Mouse (Mus musculus): ENCODE results near the gene Pou1f1.

Pou1f1 gene

DNA sequence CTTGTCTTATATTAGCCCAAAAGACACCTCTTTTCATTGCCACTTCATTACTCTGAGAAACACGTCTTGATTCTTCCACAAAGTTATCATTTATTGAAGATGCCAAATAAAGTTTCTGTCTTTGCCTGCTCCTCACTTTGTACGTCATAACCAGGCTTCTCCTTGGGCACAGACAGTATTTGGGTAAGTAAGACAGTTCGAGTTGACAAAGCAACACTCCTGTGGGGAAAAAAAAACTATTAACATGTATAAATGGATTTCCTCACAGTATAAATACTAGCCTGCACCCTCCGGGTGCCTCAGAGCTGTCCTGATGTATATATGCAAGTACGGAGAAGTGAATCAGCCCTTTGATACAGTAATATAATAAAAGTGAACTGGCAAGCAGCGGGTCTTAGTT lies at the start of gene Pou1f1:
Gene Pou1f1, plus strand, starts transcription at position 301 of the 400 bp plus-strand sequence.
- in situ Hi-C loops (cut with MseI, MboI): no loop called here

DNA sequence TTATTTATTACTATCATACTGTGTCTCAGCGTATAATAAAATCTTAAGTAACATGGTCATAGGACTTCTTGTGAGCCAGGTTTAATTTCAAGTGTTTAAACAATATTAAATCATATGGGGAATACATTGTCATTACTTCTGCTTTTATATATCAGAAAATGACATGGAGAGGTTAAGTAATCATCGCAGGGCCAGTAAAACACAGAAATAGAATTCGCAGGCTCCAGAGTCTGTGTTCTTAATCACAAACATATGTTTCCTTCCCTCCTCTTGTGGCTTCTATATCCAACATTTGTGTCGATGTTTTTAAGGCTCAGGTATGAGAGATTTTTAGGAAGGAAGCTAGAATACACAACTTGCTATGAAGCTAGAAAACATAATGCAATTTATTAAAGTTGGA lies 49.7 kb upstream of the Pou1f1 start:
- in situ Hi-C loops (cut with MseI, MboI): loop anchor here (10.0 kb wide), 2 partner anchors 96 to 106 kb away; no protein-coding TSS in a partner anchor

DNA sequence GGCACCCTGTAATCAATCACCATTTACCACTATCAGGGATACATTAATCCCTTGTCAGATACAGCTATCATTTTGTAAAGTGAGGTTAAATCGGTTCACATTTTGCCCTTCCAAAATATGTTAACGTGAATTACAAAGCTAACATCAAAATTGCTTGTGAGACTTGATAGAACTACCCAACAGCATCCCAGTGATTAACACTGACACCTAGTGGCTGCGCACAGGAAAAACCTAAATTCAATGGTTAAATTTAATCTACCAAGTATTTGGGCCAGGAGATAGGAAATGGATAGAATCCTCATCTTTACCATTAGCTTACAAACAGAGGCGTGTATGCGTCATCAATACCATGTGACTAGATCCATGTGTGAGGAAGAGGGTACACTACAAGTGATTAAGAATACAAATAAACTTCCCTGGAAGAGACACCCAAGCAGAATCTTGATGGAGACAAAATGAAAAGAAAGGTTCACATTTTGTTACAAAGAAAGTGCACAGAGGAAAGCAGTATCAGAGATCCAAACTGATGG lies 47.8 kb upstream of the Pou1f1 start:
- in situ Hi-C loops (cut with MseI, MboI): loop anchor here (10.0 kb wide), 2 partner anchors 98 to 108 kb away; no protein-coding TSS in a partner anchor

DNA sequence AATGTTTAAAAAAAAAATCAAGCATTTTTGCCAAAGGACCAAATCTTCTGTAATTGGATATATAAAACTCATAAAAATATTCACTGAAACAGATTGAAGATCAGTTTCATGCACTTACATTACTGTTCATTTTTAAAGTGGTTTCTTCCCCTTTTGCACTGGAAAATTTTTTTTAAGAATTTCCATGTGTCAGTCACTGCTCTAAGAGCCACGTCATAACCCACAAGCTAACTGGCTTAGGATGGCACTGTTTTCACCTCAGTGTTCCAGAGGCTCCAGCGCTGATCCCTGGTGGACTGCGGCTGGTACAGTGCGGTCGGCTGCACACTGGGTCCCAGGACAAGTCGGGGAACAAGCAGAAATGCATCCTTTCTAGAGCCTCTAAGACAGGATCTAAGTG lies 34.6 kb upstream of the Pou1f1 start:
- in situ Hi-C loops (cut with MseI, MboI): loop anchor here (25.0 kb wide), 1 partner anchor 573 kb away; no protein-coding TSS in a partner anchor

DNA sequence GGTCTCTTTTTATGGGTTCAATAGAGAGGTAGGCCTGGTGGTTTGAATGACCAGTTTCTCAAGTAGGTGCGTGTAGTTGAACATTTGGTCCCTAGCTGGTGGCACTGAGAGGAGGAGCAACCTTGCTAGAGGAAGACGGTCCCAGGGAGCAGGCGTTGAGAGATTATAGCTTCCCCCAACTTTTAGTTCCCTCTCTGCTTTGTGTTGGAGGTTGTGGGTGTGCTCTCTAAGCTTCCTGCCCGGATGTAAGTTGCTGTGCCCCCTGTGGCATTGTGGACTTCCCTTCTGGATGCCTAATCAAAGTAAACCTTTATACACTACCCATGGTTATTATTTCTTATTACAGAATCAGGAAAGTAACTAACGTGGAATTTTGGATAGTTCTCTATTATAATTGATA lies 24.3 kb upstream of the Pou1f1 start:
- in situ Hi-C loops (cut with MseI, MboI): loop anchor here (25.0 kb wide), 1 partner anchor 584 kb away; no protein-coding TSS in a partner anchor

DNA sequence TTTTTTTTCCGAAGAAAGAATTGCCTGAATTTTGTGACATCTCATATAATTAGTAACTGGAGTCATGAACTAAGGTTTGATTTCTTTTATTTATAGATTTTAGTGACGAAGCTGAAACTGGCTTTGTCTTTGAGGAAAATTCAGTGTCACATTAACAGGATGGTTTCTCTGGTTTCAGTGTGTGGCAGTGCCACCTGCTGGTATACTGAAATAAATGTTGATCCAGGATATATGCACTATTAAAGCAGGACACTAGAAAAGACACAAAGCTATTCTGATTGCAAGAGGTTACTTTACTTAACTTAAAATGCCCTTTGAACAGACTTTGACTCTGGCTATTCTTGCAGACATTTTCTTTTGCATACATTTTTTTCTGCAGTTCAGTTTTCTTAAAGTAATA lies 23.3 kb upstream of the Pou1f1 start:
- in situ Hi-C loops (cut with MseI, MboI): loop anchor here (25.0 kb wide), 1 partner anchor 585 kb away; no protein-coding TSS in a partner anchor

DNA sequence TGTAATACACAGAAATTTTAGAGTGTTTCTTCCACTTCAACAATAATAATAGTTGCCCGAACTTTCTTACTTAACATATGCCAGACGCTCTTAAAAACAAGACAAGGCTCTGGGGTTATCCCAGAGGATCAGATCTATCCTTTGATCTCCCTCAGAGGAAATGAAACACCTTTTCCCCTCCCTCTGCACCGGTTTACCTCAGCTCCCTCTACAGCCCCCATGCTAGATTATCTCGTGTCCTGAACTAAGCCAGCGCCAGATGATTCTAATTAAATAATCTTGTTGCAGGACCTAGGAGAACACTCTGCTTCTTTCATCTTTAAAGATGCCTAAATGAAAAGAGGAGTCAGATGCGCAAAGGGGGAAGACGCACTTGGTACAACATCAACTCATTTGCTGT lies 6.1 kb upstream of the Pou1f1 start:
- in situ Hi-C loops (cut with MseI, MboI): no loop called here

DNA sequence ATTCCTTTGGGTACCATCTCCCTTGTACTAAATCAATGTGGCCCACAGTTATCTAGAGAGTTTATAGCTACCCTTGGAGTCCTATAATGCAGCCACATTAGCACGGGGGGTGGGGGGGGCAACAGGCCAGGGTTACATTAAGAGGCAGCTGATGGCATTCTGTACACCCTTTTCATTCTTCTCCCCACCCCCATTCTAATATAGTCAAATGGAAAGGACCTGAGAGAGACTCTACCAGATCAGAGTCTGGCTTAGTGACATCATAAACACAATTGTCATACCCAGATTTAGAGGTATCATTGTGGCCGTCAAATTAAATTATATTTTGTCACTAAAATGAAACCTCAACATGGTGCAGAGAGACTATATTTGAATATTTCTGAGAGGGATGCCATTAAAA lies 5.7 kb downstream of the Pou1f1 start:
- in situ Hi-C loops (cut with MseI, MboI): no loop called here

DNA sequence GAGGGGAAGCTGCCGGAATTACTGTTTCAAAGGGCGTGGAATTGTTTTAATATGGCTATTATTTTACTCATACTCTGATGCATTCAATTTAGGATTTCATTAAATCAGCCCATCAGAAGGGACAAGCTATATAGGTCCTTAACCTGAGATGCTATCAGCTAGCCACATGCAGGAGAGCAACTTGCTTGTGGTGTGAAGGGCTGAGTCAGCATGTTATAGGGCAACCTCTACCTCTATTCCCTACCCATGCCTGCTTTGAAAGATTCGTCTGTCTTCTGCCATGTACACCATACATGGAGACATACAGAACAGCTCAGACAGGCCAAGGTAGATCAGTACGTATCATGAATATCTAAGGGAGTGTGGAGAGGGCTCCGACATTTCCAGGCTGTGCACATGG lies 6.4 kb downstream of the Pou1f1 start:
- in situ Hi-C loops (cut with MseI, MboI): no loop called here

DNA sequence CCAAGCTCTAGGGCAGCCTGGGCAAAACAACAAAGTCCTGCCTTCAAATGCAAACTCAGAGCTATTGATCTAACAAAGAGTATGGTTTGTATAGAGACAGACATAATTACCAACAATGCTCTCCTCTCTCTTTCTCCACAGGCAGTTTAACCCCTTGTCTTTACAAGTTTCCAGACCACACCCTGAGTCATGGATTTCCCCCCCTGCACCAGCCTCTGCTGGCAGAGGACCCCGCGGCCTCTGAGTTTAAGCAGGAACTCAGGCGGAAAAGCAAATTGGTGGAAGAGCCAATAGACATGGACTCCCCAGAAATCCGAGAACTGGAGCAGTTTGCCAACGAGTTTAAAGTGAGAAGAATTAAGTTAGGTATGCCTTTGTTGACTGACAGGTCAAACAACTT lies 9.3 kb downstream of the Pou1f1 start:
- in situ Hi-C loops (cut with MseI, MboI): no loop called here

DNA sequence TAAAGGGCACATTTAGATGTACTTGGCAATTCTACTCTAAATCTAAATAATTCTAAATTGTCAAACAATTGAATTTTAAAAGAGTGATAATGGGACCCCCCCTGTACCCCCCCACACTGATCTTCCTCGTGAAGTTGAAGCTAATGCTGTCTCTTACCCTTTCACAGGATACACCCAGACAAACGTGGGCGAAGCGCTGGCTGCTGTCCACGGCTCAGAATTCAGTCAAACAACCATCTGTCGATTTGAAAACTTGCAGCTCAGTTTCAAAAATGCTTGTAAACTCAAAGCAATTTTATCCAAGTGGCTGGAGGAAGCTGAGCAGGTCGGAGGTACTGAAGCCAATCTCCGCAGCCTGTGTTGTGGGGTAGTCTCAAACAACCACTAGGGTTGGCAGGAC lies 11.4 kb downstream of the Pou1f1 start:
- in situ Hi-C loops (cut with MseI, MboI): no loop called here

DNA sequence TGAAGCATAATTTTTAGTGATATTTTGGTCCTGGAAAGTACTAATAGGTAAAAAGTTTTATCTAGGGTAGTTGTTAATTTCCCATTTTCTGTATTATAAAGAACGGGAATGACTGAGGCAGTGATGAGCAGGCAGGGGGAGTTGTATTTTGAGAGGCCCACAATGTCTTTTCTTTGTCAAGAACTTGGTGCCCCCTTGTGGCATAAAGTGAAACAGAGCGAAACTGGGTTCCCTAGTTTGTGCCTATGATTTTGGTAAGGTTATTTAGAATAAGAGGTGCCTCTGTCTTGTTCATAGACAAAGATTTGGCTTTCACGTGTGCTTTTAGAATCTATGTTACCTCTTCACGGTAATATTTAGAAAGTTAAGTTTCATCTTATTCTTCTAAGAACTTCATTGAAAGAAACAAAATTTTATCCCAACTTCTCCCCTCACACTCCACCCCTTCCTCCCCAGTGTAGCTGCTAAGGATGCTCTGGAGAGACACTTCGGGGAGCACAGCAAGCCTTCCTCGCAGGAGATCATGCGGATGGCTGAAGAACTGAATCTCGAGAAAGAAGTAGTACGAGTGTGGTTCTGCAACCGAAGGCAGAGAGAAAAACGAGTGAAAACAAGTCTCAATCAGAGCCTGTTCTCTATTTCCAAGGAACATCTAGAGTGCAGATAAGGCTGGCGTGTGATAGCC lies 13.1 kb downstream of the Pou1f1 start:
- in situ Hi-C loops (cut with MseI, MboI): no loop called here

DNA sequence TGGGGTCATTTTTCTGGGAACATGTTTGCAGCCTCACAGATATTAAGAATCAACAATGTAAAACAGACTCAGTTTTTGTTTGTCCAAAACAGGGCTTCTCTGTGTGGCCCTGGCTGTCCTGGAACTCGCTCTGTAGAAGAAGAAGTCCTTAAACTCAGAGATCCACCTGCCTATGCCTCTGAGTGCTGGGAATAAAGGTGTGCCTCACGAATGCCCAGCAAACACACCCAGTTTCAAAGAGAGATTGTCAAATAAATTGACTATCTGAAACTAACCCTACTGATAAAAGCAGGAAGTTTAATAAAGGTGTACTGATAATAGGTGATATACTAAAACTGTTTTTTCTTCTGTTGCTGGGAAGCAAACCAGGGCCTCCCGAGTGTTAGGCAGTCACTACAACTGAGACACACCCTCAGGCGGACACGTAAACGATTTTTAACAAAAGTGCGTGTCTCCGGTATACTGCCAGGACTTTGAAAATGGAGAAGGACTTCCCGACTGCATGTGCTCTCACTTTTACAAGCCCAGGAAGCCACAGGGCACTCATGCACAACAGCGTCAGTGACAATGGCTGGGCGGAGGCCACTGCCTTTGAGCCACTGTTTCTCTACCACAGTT lies 23.5 kb downstream of the Pou1f1 start:
- in situ Hi-C loops (cut with MseI, MboI): no loop called here

DNA sequence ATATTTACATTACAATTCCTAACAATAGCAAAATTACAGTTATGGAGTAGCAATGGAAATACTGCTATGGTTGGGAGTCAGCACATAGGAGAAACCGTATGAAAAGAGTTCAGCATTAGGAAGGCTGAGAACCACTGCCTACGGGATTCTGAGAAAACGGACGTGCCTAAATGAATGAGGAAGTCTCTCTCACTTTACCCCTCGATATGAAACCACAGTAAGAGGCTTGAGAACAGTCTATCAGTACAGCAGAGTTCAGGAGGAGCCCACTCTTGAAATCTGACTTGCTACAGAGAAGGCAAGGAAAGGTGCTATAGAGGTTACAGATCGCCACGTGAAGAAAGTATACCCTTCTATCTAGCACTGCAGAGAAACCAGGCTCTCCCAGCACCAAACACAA lies 28.6 kb downstream of the Pou1f1 start:
- in situ Hi-C loops (cut with MseI, MboI): no loop called here

DNA sequence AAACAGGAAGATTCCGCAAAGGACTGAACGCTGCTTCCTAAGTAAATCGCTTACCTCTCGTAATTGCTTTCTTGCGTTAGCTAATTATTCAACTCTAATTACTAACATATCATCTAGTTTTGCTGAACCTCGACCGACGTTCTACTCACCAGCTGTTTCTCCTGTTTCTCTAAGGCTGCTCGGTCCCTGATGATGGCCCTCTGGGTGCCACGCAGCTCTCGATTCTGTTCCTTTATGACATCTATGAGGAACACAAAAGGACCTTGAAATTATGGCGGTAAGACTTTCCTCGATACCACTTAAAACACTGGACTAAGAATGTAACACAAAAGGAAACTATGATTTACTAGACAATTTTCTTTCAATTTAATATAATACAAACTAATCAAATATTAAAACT lies 30.5 kb downstream of the Pou1f1 start:
- in situ Hi-C loops (cut with MseI, MboI): no loop called here

DNA sequence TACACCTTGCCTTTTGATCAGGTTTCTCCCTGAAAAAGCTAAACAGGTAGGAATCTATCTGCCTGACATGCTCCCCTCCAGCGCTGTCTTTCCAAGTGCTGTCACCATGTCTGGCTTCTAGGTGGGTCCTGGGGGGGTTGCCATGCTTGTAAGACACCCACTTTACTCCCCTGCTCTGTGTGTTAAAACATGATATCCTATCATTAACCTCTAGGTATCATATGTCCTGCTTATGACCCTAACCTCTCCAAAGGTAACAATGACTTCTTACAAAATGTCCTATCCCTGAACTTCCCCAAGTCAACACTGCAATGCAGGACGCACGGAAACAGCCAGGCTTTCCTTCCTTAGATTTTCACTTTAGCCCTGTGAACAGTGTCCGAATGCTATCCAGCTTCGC lies 34.0 kb downstream of the Pou1f1 start:
- in situ Hi-C loops (cut with MseI, MboI): no loop called here

DNA sequence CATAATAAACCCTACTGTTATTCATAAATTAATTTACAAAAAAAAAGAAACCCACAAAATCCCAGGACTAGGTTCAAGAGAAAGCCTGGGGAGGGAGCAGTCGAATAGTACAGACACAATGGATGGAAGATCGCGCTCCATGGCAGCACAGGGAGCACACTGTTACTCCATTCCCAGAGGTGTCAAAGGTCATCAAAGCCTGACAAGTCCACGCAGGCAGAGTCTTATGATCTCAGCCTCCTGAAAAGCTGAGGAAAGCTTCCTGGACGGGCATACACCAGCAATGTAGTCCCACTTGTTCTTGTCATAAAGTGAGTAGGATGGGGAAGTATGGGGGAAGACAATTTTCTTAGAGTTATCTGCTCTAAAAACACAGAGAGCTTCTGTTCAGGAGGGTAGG lies 37.1 kb downstream of the Pou1f1 start:
- in situ Hi-C loops (cut with MseI, MboI): no loop called here

DNA sequence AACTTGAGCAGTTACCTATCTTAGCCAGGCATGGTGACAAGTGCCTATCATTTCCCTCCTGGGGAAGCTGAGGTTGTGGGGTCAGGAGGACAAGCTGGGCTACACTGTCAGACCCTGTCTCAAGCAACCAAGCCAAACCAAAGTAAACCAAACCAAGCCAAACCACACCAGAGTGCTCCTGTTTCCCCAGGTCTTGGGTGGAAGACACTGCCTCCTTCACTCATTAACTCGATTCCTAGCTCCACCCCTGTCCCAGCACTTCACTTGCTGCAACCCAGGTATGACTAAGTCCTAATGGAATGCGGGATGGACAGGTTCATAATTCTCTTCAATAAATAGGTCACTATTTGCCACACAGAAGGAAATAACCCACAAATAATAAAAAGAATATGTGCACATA lies 39.3 kb downstream of the Pou1f1 start:
- in situ Hi-C loops (cut with MseI, MboI): no loop called here

DNA sequence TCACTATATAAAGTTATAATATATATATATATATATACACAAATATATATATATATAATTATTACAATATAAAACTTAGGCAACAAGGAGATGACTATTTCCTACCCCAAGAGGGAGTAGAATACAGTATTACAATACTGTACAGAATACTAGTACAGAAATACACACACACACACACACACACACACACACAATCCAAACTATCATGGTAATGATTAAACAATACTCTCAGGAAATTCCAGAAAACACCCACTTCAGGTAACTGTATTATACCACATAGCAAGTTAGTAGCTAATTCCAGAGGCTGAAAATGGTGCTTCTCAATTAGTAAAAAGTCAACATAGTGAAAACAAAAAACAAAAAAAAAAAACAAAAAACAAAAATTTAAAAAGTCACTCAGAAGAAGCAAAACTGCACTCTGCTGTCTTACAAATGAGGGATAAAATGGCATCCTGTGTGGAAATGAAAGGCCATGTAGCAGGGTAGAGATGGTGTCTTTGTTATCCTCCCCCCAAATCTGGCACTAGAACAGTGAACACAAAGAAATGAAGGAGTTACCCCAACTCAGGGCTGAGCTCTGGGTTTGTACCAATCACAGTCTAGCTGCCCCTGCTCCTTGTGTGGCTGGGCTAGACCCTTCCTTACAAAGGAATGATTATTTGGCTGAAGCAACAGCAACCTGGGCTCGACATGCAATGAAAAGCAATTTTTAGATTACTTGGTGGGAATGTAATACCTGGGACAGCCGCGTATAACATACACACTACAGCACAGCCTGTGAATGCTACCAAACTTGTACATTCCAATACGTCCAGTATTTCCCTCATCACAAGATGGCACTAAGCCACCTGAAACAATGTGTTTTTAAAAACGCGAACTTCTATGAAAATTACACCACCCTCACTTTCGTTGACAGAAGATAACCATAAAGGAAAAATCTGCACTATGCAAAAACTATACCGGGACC lies 41.0 kb downstream of the Pou1f1 start:
- in situ Hi-C loops (cut with MseI, MboI): no loop called here

DNA sequence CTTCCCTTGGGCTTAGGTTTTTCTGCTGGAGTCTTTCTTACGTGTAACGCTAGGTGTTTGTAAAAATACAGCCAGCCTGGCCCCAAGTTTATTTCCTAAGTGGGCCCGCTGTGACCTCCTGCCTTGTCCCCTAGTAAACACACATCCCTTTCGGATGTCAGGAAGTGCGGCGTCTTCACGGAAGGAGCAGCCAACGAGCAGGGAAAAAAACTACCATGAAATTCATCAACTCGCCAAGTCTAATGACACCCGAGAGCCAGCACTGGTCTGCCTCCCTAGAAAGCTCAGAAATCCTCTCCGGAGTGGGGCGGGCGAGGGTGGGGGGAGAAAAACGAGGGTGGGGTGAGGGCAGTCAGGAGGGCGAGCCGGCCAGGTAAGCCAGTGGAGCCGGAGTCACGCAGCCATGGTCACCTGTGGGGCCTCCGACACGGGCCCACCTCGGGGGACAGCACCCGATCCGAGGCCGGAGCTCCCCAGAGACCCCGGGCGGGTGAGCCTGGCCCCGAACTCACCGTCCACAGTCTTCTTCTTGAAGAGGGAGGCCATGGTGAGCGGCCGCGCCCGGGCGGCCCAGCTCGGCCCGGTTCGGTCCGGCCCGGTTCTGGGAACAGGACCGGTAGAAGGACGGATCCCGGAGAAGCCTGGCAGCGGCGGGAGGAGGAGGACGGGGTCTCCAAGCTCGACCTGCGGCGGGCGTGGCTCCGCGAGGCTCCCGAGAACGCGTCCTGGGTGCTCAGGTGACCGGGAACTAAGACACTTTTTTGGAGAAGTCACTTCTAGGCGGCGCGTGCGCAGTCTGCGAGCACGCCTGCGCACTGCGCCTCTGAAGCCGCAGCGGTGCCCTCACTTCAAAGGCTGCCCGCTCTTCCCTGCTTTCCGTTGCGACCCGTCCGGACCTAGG lies 41.9 kb downstream of the Pou1f1 start, which contains the start of gene Chmp2b:
Gene Chmp2b, minus strand, starts transcription at position 764 of the 901 bp plus-strand sequence.
- in situ Hi-C loops (cut with MseI, MboI): no loop called here

DNA sequence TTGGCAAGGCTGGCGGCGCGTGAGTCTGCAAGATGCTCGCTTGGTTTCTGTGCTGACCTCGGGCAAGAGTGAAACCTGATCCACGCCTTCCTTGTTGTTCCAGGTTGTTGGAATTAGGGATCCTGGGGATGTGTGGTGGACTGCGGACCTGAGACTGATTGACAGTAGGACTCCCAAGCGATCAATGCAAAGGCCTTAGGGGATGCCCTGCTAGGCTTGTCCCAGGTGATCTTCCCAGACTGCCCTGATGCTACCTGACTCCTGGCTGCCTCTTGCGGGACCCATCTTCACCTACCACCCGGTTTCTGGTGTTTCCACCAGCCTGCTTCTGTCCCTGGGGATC lies 42.5 kb downstream of the Pou1f1 start:
- in situ Hi-C loops (cut with MseI, MboI): no loop called here
